Mouse (Mus musculus) embryo, embryonic 11.5 days (tissue): ENCODE measurements around the gene Sertad2.
A peak's percentile ranks its signal among the peaks of the same experiment; 100 is the strongest.

Source experiments
- DNase-seq: peaks from one replicate; pipeline ENCODE4 v3.0.0-alpha.2; 2012; ENCODE audit warnings: low read depth, low spot score

The Sertad2 gene

DNA sequence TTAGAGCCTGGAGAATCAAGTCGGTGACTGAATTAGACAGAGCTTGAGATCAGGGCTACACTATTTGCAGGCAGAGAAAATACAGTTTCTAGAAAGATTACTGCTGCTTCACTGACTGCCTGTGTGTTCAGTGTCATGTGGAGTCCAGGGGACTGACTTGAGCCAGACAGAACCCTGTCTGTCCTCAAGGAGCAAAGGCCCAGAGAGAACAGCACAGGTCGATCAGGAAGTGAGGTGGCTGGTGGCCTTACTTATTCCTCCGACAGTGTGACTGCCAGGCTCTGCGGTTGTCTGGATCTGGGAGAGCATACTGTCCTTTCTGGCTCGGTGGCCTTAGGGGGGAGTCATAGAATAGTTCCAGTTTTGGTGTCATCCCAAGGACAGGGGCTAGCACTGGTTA lies 137.7 kb downstream of the Sertad2 start:
- no peak for DNase-seq

DNA sequence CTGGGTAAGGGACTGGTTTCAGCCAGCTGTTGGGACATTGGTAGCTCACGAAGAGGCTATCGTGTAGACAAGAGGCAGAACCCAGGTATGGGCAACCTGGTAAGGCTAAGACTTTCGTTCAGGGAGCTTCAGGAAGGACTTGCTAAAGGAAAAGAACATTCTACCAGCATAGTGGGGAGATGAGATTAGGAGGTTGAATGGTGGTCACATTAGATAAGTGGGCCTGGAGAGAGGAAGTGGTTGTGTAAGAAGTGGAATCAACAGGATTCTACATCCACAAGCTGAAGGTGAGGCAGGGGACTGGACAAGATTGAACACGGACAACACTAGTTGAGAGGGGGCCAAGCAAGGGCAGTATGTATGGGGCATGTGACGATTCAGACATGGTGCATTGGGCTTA lies 138.6 kb downstream of the Sertad2 start:
- DNase-seq, result no peak

DNA sequence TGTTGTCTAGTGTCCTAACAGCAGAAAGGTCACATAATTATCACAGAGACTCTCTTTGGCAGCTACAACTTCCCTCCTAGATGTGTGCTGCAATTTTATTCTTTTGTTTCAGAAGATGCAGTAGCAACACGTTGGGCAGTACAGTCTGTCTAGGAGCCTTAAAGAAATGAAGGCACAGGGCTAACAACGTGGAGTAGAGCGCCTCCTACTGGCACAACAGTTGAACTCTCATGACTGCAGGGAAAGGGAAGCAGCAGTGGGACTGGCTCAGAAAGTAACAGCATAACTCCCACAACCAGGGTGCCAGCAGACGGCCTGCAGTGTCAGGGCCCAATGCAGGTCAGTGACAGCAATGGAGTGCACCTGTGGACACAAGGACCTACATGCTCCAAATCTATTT lies 147.9 kb downstream of the Sertad2 start:
- DNase-seq, result peak; percentile 69
